Mouse (Mus musculus) heart, embryonic 11.5 days (tissue): ENCODE results near the gene Defb22. TPM values are rescaled to one million over a fixed set of nuclear protein-coding genes. Genes with fewer than 3 reads are reported as not detected.
A peak's percentile ranks its signal among the peaks of the same experiment; 100 is the strongest.

Source experiments
- ATAC-seq: fragments of 200-750 bp; cut with Nextera tagmentation; replicated peaks from 2 replicates; pipeline ENCODE4 v1.8.0; 2017; ENCODE audit warnings: moderate library complexity; ENCODE audit not compliant: insufficient number of reproducible peaks, low FRiP score, low TSS enrichment
- H3K27ac ChIP-seq: fragments of 300-500 bp; sonication (generic); 2 replicates; pipeline ENCODE4 v1.5.1; 2014; ENCODE audit warnings: mild to moderate bottlenecking, low read depth, low read length
- H3K27me3 ChIP-seq: fragments of 300-500 bp; sonication (generic); 2 replicates; pipeline ENCODE4 v1.6.1; 2014; ENCODE audit warnings: mild to moderate bottlenecking, low read length, mixed read lengths; ENCODE audit not compliant: control insufficient read depth, insufficient read depth
- H3K36me3 ChIP-seq: fragments of 300-500 bp; sonication (generic); 2 replicates; pipeline ENCODE4 v1.6.1; 2014; ENCODE audit warnings: mild to moderate bottlenecking, low read length, moderate library complexity, mixed read lengths; ENCODE audit not compliant: control insufficient read depth, insufficient read depth
- H3K4me1 ChIP-seq: fragments of 300-500 bp; sonication (generic); 2 replicates; pipeline ENCODE4 v1.6.1; 2014; ENCODE audit warnings: low read length; ENCODE audit not compliant: control insufficient read depth, insufficient read depth
- H3K4me2 ChIP-seq: fragments of 300-500 bp; sonication (generic); 2 replicates; pipeline ENCODE4 v1.6.1; 2014; ENCODE audit warnings: mild to moderate bottlenecking, moderate library complexity
- H3K4me3 ChIP-seq: fragments of 300-500 bp; sonication (generic); 2 replicates; pipeline ENCODE4 v1.5.1; 2014; ENCODE audit warnings: low read depth, low read length
- H3K9ac ChIP-seq: fragments of 300-500 bp; sonication (generic); 2 replicates; pipeline ENCODE4 v1.6.1; 2014; ENCODE audit warnings: mild to moderate bottlenecking, low read depth, low read length, moderate library complexity
- H3K9me3 ChIP-seq: fragments of 300-500 bp; sonication (generic); replicated peaks from 2 replicates; pipeline ENCODE4 v1.6.1; 2016; ENCODE audit warnings: low read length; ENCODE audit not compliant: control insufficient read depth
- WGBS: fragments of 180-500 bp; shearing (Covaris S2); extraction: QIAGEN DNeasy Blood & Tissue Kit; methylation state at CpG from one replicate; pipeline ENCODE4 v1.1.7; 2014; ENCODE audit not compliant: insufficient replicate concordance; 5-methylcytosine and 5-hydroxymethylcytosine counted together
- polyA plus RNA-seq: library from polyadenylated mRNA; unstranded; fragments of >200 nt; fragmentation: Nextera tagmentation; extraction: Ambion mirVana; gene quantifications from 2 replicates; pipeline ENCODE4 v1.2.1, GENCODE M21; 2014

The Defb22 gene
- polyA plus RNA-seq, 1 experiment from 2014 or later, result not detected

DNA sequence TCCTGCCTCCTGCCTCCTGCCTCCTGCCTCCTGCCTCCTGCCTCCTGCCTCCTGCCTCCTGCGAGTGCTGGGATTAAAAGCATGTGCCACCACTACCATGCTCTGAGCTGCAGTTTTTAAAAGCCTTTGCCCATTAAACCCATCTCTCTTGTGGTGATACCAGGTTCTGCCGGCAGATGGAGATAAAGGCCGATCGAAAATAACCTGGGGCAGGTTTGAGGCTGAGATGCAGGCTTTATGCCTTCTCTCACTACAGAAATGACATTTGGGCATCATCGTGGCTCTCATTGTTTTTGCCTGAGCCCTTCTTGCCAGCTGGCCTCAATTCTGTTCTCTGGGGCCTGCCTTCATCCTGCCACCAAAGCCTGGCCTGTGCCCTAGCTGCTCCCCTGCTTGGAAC, 39.7 kb downstream of the Defb22 start:
- Histone ChIP-seq H3K4me3 (no peak overlapping the region), H3K9me3 (no peaks in the 10 kb centered on the region), H3K4me1 (peaks cover 13% of the 10 kb centered on the region), H3K27ac (no peak overlapping the region), H3K36me3 (no peaks in the 10 kb centered on the region), H3K4me2 (no peak overlapping the region), H3K27me3 (no peaks in the 10 kb centered on the region), H3K9ac (no peak overlapping the region)
- no peak for ATAC-seq
- WGBS, result 4% methylated on average over 5 of the region's 5 CpGs

DNA sequence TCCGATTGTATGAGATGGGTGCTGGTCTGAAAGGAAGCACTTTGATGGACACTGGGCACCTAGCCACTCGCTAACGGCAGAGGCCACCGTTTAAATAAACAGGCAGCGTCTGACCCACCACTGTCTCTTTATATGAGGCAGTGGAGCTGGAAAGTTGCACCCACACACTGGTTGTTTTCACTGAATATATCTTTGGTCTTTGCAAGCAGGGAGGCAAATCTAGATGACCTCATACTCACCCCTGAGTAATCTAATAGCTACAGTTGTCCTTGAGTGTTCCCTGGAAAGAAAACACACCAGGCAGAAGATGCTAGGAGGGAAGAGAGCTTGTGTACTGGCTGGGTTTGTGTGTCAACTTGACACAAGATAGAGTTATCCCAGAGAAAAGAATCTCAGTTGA, 42.5 kb downstream of the Defb22 start:
- Histone ChIP-seq H3K9ac (no peak overlapping the region), H3K4me3 (no peak overlapping the region)
- WGBS, result 32% methylated on average over 5 of the region's 5 CpGs

DNA sequence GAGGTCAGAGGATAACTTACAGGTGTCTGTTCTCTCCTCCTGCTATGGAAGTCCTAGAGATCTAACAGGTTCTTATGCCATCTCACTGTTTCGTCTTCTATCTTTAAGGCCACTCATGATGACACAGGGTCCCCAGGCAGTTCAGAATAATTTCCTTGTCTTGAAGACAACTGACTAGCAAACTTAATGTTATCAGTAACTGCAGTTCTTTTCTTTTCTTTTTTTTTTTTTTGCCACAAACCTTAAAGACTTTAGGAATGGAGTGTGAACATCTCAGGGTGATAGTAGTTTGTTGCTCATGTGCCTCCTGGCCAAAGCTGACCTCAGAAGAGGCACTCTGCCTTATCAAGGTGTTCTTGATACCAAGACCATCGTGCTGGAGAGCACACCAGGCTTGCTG, 43.3 kb downstream of the Defb22 start:
- Histone ChIP-seq H3K27me3 (no peaks in the 10 kb centered on the region), H3K4me3 (no peak overlapping the region), H3K9me3 (no peaks in the 10 kb centered on the region), H3K9ac (no peak overlapping the region), H3K4me1 (peaks cover 13% of the 10 kb centered on the region), H3K27ac (no peak overlapping the region), H3K36me3 (no peaks in the 10 kb centered on the region), H3K4me2 (no peak overlapping the region)
- no peak for ATAC-seq
- WGBS, result 37% methylated on average over 2 of the region's 2 CpGs

More for the DNA sequence above, 42.5 kb downstream of the Defb22 start:
- H3K27me3 ChIP-seq, result no peaks in the 10 kb centered on the region
- H3K27ac ChIP-seq, result no peak overlapping the region
- no peaks in the 10 kb centered on the region for H3K9me3 ChIP-seq
- ATAC-seq, result no peak
- no peaks in the 10 kb centered on the region for H3K36me3 ChIP-seq
- no peak overlapping the region for H3K4me2 ChIP-seq
- peaks cover 13% of the 10 kb centered on the region for H3K4me1 ChIP-seq

DNA sequence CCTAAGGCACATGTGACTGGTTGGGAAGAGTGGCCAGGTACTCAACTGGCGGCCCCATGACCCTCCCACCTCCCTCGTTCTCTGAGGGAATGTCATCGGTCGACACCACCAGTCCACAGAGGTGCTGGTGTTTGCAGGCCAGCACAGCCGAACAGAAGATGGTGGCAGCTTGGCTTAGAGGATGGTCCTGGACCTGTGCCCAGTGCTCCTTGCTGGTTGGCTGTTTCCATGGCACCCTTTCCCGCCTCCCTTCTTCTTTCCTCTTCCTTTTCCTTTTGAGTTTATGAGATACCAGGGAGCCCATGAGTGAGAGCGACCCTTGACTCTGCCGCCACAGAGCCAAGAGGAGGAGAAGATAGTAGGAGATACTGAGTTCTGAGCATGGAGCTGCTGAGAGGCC, 46.7 kb downstream of the Defb22 start:
- H3K9ac ChIP-seq, result no peak overlapping the region
- 78% methylated on average over 8 of the region's 8 CpGs for WGBS

DNA sequence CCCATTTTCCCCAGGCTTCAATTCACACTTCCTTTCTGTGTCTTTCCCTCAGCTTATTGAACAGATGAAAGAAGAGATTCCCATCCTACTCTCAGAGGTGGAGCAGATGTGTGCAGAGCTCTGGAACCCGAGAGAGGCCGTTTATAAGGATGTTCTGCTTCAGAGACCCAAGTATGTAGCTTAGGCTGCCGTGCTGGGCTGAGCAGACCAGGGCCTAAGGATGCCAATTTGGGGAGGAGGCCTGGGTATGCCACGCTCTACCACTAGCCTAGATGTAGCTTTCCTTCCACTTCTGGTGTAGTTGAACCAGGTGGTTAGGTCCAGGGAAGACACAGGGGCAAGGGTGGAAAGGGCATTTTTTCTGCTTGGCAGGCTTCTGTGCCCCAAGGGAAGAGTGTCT, 47.6 kb downstream of the Defb22 start:
- WGBS, result 75% methylated on average over 4 of the region's 4 CpGs
- H3K9ac ChIP-seq, result no peak overlapping the region
- H3K27ac ChIP-seq, result no peak overlapping the region
- no peak for ATAC-seq
- no peaks in the 10 kb centered on the region for H3K36me3 ChIP-seq
- H3K4me2 ChIP-seq, result no peak overlapping the region
- H3K4me3 ChIP-seq, result no peak overlapping the region
- no peaks in the 10 kb centered on the region for H3K9me3 ChIP-seq
- no peaks in the 10 kb centered on the region for H3K27me3 ChIP-seq
- H3K4me1 ChIP-seq, result peaks cover 9% of the 10 kb centered on the region

More for the DNA sequence above, 46.7 kb downstream of the Defb22 start:
- H3K4me2 ChIP-seq, result no peak overlapping the region
- no peaks in the 10 kb centered on the region for H3K27me3 ChIP-seq
- H3K4me1 ChIP-seq, result peaks cover 13% of the 10 kb centered on the region
- no peak overlapping the region for H3K27ac ChIP-seq
- no peak for ATAC-seq
- no peaks in the 10 kb centered on the region for H3K36me3 ChIP-seq
- H3K9me3 ChIP-seq, result no peaks in the 10 kb centered on the region
- no peak overlapping the region for H3K4me3 ChIP-seq

DNA sequence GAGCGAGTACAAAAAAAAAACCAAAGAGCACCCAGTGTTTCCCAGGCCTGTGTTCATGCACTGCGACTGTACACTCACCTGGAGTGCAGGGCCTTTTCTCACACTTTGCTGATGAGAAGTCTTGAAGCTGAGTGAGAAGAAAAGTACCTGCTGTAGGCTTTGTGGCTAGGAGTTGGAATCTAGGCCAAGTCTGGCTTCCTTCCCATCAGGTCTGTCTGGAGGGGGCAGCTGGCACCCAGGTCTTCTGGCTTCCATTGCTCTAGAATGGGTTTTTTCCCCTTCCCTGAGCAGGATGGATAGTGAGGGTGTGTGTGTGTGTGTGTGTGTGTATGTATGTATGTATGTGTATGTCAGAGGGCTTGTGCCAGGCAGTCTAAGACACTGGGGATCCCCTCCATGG, 50.1 kb downstream of the Defb22 start:
- Histone ChIP-seq H3K9me3 (no peaks in the 10 kb centered on the region), H3K36me3 (no peaks in the 10 kb centered on the region), H3K4me3 (no peak overlapping the region), H3K27ac (no peak overlapping the region), H3K9ac (no peak overlapping the region), H3K27me3 (no peaks in the 10 kb centered on the region), H3K4me2 (no peak overlapping the region), H3K4me1 (peaks cover 16% of the 10 kb centered on the region)
- no peak for ATAC-seq
- 81% methylated on average over 2 of the region's 2 CpGs for WGBS

DNA sequence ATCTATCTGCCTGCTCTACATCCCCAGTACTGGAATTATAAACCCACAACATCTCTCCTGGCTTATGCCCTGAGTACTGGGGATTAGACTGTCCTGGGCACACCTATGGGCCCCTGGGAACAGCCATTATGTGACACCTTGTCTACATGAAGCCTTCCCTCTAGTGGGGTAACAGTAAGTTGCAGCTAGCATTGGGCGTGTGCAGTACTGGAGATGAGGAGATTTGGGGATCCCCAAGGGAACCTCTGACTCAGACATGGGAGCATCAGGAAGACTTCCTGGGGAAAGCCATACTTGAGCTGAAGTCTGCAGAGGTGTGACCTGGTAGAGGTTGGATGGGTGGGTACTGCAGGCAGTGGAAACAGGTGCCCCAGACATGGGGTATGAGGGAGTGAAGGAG, 51.0 kb downstream of the Defb22 start:
- H3K27ac ChIP-seq, result no peak overlapping the region
- H3K4me3 ChIP-seq, result no peak overlapping the region
- H3K9ac ChIP-seq, result no peak overlapping the region
- H3K4me2 ChIP-seq, result no peak overlapping the region
- WGBS, result 48% methylated on average over 1 of the region's 1 CpGs
- no peaks in the 10 kb centered on the region for H3K27me3 ChIP-seq
- no peaks in the 10 kb centered on the region for H3K9me3 ChIP-seq
- no peaks in the 10 kb centered on the region for H3K36me3 ChIP-seq
- ATAC-seq, result no peak
- peaks cover 16% of the 10 kb centered on the region for H3K4me1 ChIP-seq

DNA sequence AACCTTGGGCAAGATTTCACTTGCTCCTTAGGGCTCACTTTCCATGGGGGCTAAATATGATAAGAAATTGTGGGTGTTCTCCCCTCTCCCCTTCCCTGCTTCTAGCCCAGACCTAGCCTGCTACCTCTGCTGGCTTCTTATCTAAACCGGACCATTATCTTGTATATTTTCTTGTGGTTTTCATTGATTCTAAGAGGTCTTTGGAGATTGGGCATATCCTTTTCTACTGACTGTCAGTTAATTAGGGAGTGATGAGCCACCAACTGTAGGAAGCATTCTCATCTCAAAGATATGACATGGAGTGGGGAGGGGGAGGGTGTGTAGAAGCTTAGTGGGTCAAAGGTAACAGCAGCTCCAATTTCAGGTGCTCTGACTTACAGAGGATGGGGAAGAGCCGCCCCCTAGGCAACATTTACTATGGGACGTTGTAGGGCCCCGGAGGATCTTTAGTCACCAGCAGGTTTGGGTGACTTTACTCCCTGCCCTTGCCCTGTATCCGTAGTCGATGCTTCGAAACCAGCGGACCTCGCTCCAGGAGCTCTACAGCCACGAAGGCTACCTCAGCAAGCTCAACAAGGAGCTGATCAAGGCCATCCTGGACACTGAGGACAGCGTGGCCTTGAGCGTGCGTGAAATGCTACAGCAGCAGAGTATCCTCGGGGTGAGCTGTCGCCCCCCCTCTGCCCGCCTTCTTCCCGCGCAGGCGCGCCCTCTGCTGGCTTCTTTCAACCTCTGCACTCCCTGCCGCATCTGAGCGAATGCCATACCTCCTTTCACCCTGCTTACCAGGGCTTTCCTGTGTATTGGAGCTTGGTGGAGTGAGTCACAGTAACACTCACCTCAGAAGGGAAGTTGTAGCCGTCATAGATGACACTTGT, 52.7 kb downstream of the Defb22 start:
- WGBS, result 2% methylated on average over 23 of the region's 23 CpGs
- H3K36me3 ChIP-seq, result no peaks in the 10 kb centered on the region
- H3K4me1 ChIP-seq, result peaks cover 16% of the 10 kb centered on the region
- no peaks in the 10 kb centered on the region for H3K9me3 ChIP-seq
- H3K4me2 ChIP-seq, result peak overlapping the region; percentile 79
- H3K9ac ChIP-seq, result peak overlapping the region; percentile 67
- no peaks in the 10 kb centered on the region for H3K27me3 ChIP-seq
- peak overlapping the region; percentile 92 for H3K27ac ChIP-seq
- H3K4me3 ChIP-seq, result peak overlapping the region; percentile 32
- ATAC-seq, result peak; percentile 46

DNA sequence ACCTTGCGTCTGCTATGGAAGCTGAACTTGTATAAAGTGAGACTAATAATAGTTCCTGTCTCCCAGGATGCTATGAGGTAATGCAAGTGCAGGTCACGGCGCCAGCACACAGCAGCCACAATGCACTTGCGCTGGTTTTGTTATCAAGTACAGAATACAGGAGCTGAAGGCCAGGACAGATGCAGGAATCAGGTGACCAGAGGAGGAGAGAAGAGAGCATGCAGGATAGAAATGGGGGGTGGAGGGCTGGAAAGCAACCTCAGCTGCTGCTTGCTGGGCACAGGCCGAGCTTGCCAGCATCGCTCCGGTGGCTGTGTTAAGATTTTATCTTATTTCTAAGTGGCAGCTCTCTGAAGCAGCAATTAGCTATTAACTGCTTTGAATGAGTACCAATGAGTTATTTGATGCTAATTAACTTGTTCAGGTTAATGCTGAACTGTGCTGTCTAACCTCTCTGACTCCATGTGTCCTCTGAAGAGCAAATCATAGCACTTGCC, 53.5 kb downstream of the Defb22 start:
- H3K27ac ChIP-seq, result peak overlapping the region; percentile 92
- H3K27me3 ChIP-seq, result no peaks in the 10 kb centered on the region
- peak overlapping the region; percentile 79 for H3K4me2 ChIP-seq
- peak overlapping the region; percentile 46; the same call in 1 of the 2 replicates for H3K9ac ChIP-seq
- no peak overlapping the region for H3K4me3 ChIP-seq
- peaks cover 16% of the 10 kb centered on the region for H3K4me1 ChIP-seq
- 40% methylated on average over 7 of the region's 7 CpGs for WGBS
- H3K9me3 ChIP-seq, result no peaks in the 10 kb centered on the region
- peak; percentile 54 for ATAC-seq
- no peaks in the 10 kb centered on the region for H3K36me3 ChIP-seq
